Comparison of ENCODE assay signal across 8 mouse cellular contexts in the genomic region with DNA sequence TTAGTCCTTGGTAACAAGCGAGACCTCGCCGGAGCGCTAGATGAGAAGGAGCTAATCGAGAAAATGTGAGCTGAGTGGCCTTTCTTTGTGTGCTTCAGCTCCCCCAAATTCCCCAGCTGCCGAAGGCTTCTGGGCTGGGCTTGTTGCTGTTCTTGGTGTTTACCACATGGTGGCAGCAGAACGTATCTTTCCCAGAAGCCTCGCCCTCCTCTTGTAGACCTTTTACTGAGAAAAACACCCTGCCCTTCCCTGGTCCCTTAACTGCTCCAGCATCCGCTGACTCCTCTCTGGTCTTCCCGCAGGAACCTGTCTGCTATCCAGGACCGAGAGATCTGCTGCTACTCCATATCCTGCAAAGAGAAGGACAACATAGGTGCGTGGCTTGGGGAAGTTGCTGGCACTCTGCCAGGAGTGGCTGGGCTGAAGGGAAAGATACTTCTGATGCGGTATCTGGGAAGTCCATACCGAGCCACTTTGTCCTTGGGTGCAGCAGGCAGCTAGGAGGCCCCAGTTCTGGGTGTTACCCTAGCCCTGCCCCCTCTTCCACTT. TPM values are rescaled to one million over a fixed set of nuclear protein-coding genes. Genes with fewer than 3 reads are reported as not detected.
A peak's percentile ranks its signal among the peaks of the same experiment; 100 is the strongest.
DNase-seq lines count a peak whose midpoint lies in the region; ATAC-seq lines count a peak whose summit lies in the region.

No protein-coding gene starts in this region.

- DNase-seq in adrenal gland, adult 18-20 months (ENCODE audit: low spot score in 2 of 2), result peak; percentile 61 to 68
- DNase-seq in embryo, embryonic 10.5 days (ENCODE audit: low spot score), result peak; percentile 95
- DNase-seq in gastrocnemius, postnatal 10 days, result peak; percentile 70
- DNase-seq in induced T-regulatory cell, adult 2 months (ENCODE audit: low read depth), result peak; percentile 84
- peak; percentile 70 to 80 for DNase-seq in left cerebral cortex, adult 8-10 months (ENCODE audit: low spot score in 2 of 2)
- DNase-seq in right cerebral cortex, adult 2 months (ENCODE audit: low spot score in 2 of 2), result peak; percentile 84 to 87
- peak; percentile 68 for DNase-seq in yolk sac, embryonic 10.5 days (ENCODE audit: low spot score)

- peak; percentile 91 for ATAC-seq in megakaryocyte, adult 5-6 weeks (ENCODE audit: poor library complexity, severe bottlenecking)

RNA-seq across cellular contexts. Expression of a gene that starts 7.9 kb away (rescaled TPM):
- total RNA-seq in adrenal gland, adult 18-20 months (2021), result 10 to 100 TPM; 54.1 to 54.7 TPM
- 10 to 100 TPM; 32.3 to 39.9 TPM for total RNA-seq in gastrocnemius, postnatal 10 days (2021)
- 100 to 1,000 TPM; 255 to 276 (median 267) TPM for total RNA-seq in left cerebral cortex, adult 8-10 months (2022)
- total RNA-seq in megakaryocyte, adult 5-6 weeks (2015), result 83.3 and 93.2 TPM in 2 replicates
- total RNA-seq in megakaryocyte, adult 5-6 weeks (2017), result 37.1 and 49.1 TPM in 2 replicates

RNA-seq across cellular contexts. Expression of a gene that starts 13.0 kb away (rescaled TPM):
- 1 to 10 TPM in 1 of 2 experiments, under 1 TPM in 1; 0.86 to 1.6 TPM for total RNA-seq in adrenal gland, adult 18-20 months (2021)
- 1 to 10 TPM; 2.0 to 2.6 TPM for total RNA-seq in gastrocnemius, postnatal 10 days (2021)
- 100 to 1,000 TPM; 177 to 205 (median 196) TPM for total RNA-seq in left cerebral cortex, adult 8-10 months (2022)
- not detected in 2 replicates for total RNA-seq in megakaryocyte, adult 5-6 weeks (2015)
- not detected in 2 replicates for total RNA-seq in megakaryocyte, adult 5-6 weeks (2017)

RNA-seq across cellular contexts. Expression of a gene that starts 22.0 kb away (rescaled TPM):
- 1 to 10 TPM in 1 of 2 experiments, under 1 TPM in 1; 0.96 to 1.2 TPM for total RNA-seq in adrenal gland, adult 18-20 months (2021)
- 1 to 10 TPM in 1 of 2 experiments, under 1 TPM in 1; 0.38 to 1.1 TPM for total RNA-seq in gastrocnemius, postnatal 10 days (2021)
- total RNA-seq in left cerebral cortex, adult 8-10 months (2022), result 1 to 10 TPM; 1.3 to 1.5 (median 1.3) TPM
- 25.5 and 29.5 TPM in 2 replicates for total RNA-seq in megakaryocyte, adult 5-6 weeks (2015)
- total RNA-seq in megakaryocyte, adult 5-6 weeks (2017), result 49.7 and 54.2 TPM in 2 replicates

RNA-seq across cellular contexts. Expression of a gene that starts 49.4 kb away (rescaled TPM):
- 1 to 10 TPM; 2.1 to 5.2 TPM for total RNA-seq in adrenal gland, adult 18-20 months (2021)
- total RNA-seq in gastrocnemius, postnatal 10 days (2021), result 1 to 10 TPM; 1.2 to 1.6 TPM
- total RNA-seq in left cerebral cortex, adult 8-10 months (2022), result 1 to 10 TPM; 1.2 to 2.4 (median 1.7) TPM
- total RNA-seq in megakaryocyte, adult 5-6 weeks (2015), result not detected in 2 replicates
- total RNA-seq in megakaryocyte, adult 5-6 weeks (2017), result not detected in 2 replicates

Comparison
In these comparisons a context has a peak if more than half of its experiments do, and no peak if none do; other contexts are left out.
1. Peak in every context shown above with its lines: DNase-seq and ATAC-seq.
2. RNA of a gene that starts 13.0 kb away (total RNA-seq): 177 to 205 TPM in left cerebral cortex, adult 8-10 months; 2.0 to 2.6 TPM in gastrocnemius, postnatal 10 days, 0.86 to 1.6 TPM in adrenal gland, adult 18-20 months and not detected in megakaryocyte, adult 5-6 weeks; every median in the first group is over 10 times any median in the second.
3. RNA of a gene that starts 22.0 kb away (total RNA-seq): 25.5 to 54.2 TPM in megakaryocyte, adult 5-6 weeks; 1.3 to 1.5 TPM in left cerebral cortex, adult 8-10 months, 0.96 to 1.2 TPM in adrenal gland, adult 18-20 months and 0.38 to 1.1 TPM in gastrocnemius, postnatal 10 days; every median in the first group is over 10 times any median in the second.